Mouse (Mus musculus) regulatory T cell (primary cell): Measurements from ENCODE around the gene Fcer1g.

Experiments used
- in situ Hi-C: fragments of 300-600 bp; cut with MboI, MseI; formaldehyde crosslinking; loops from one replicate; pipeline ENCODE4 v1.15.1; 2025; ENCODE audit warnings: high pct_unique_total_duplicates

The Fcer1g gene

DNA sequence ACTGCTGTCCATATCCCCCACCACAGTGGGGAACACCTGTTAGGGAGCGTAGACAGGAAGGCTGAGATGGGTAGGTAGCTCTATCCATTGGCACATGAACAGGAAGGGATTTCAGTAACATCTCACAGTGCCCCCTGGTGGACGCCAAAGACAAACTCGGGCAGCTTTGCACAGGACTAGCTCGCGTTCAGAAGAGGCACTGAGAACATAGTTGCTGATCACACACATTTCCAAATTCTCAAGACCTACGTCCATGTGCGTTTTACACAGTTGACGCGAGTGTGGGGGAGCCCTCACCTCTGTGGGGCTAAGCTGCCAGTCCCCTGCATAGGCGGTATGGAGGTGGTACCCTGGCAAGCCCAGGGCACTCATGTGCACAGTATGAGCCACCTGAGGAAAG is 13.3 kb downstream of the Fcer1g start:
- in situ Hi-C loops = loop anchor here (5.0 kb wide), 1 partner anchor 99 kb away; no protein-coding TSS in a partner anchor

DNA sequence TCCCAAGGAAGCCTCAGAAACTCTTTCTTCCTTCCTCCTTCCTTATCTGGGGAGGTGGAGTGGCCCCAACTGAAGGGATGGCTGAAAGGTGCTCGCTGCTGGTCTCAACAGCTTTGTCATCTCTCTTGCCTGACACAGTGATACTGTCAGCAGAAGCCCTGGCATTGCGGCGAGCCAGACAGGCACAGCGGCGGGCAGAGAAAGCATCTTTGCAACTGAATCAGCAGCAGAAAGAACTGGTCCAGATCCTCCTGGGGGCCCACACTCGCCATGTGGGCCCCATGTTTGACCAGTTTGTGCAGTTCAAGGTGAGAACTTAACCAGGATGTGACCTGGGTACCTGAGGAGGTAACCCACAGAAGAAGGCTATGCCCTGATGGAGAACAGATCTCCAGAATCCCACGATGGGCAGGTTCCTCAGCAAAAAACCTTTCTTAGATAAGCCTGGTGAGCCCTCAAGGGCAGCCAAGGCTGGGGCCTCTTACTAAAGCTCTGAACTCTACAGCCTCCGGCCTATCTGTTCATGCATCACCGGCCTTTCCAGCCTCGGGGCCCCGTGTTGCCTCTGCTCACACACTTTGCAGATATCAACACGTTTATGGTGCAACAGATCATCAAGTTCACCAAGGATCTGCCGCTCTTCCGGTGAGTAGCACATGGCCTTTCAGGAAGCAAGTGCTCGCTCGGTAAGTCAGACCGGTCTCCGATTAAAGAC is 17.8 kb downstream of the Fcer1g start:
- in situ Hi-C loops = no loop called here

DNA sequence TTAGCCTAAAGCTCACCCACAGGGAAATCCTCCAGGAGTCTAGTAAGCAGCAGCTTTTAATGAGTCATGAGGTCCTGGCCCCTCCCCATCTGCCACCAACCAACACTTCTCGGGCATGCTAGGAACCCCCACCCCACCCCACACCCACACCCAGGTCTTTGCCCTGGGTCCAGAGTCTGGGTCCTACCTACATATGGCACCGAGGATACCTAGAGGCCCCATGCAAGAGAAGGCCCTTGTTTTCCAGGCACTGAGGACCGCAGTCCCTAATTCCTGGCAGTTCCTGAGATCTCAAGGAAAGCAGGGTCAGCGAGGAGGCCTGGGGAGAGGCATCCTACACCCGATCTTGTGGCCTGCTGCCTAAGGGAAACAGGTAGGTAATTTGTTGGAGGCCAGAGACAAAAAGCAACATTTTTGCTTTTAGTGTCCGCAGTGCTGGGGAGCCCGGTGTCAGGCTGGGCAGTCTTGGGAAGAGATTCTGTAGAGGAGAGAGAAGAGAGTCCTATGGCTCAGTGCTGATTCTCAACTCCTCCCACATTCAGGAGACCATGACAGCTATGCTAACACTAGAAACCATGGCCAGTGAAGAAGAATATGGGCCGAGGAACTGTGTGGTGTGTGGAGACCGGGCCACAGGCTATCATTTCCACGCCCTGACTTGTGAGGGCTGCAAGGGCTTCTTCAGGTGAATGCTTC is 20.2 kb downstream of the Fcer1g start, which contains the start of gene Nr1i3:
TSS of gene Nr1i3 (plus strand) at position 170 of the 696 bp plus-strand sequence.
- in situ Hi-C loops = loop anchor here (5.0 kb wide), 1 partner anchor 42 kb away; no protein-coding TSS in a partner anchor

DNA sequence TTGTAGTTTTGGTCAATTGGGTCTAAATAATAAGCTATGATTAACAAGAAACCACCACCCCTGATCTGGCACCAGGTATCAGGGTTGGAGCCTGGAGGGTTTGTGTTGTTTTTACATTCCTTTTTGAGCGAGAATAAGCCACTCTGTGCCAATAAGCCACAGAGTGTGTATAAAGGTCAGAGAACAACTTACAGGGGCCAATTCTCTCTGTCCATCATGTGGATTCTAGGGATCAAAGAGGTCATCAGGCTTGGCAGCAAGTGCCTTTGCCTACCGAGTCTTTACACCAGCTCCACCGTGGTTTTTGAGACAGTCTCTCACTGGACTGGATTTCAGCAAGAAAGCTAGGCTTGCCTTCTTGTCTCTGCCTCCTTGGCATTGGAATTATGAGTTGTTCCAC is 21.3 kb downstream of the Fcer1g start:
- in situ Hi-C loops = loop anchor here (5.0 kb wide), 1 partner anchor 41 kb away; no protein-coding TSS in a partner anchor

DNA sequence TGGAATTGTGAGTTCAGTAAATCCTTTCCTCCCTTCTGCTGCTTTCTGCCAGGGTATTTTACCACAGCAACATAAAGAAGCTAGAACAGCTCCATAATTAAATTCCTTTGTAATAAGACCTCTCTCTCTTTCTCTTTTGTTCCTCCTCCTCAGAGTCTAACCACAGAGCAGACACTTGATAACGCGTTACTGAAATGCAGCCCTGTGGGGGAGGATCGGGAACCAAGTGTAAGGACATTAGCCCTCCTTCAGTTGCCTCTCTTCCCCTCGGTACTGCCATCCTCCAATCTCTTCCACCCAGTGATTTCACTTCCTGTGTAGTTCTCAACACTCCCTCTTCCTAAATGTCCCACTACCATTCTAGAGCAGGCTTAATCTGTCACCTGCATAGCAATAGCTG is 24.8 kb downstream of the Fcer1g start:
- in situ Hi-C loops = loop anchor here (10.0 kb wide), 1 partner anchor 1255 kb away; no protein-coding TSS in a partner anchor

DNA sequence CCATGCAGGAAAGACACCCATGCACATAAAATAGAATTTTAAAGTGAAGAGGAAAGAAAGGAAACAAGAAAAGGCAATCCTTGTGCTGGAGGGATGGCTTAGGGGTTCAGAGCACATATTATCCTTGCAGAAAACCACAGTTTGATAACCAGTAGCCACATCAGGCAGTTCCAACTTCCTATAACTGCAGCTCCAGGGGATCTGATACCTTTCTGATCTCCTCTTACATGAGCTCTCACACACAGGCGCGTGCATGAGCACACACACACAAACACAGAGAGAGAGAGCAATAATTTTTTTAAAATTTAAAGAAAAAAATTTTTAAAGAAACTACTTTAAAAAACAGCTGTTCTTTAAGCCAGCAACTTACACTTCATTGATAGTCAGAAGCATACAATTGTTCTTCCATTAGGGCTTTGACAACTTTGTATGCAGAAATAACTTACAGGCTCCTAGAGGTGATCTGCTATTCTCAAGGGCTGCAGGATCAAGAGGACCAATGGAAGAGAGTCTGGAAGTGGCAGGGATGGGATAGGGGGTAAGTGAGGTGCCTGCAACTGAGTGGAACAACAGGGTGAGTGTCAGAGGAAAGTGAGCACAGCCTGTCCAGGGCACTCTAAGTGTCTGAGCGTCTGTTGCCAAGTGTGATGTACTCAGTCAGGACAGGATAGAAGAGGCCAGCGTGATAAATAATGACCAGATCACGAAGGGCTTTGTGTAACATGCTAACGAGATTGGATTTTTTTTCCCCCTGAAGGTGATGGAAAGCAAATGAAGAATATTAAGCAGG is 28.3 kb downstream of the Fcer1g start:
- in situ Hi-C loops = loop anchor here (10.0 kb wide), 1 partner anchor 1251 kb away; no protein-coding TSS in a partner anchor

DNA sequence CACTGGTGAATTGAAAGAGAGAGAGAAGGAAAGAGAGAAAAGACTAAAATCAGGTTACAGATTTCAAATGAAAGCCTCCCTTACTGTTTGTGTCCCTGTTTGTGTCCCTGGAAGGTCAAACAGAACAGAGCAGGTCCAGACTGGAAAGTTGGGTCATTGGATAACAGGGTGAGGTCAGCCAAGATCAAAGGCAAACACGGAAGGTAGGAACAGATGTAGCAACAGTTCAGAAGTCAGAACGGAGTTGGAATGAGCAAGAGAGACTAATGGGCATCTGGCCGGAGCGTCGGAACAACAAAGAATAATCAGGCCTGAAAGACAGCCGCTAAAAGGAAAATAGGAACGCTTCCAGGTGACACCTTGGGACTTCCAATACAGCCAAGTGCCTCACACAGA is 29.9 kb downstream of the Fcer1g start:
- in situ Hi-C loops = loop anchor here (10.0 kb wide), 1 partner anchor 1249 kb away; no protein-coding TSS in a partner anchor

DNA sequence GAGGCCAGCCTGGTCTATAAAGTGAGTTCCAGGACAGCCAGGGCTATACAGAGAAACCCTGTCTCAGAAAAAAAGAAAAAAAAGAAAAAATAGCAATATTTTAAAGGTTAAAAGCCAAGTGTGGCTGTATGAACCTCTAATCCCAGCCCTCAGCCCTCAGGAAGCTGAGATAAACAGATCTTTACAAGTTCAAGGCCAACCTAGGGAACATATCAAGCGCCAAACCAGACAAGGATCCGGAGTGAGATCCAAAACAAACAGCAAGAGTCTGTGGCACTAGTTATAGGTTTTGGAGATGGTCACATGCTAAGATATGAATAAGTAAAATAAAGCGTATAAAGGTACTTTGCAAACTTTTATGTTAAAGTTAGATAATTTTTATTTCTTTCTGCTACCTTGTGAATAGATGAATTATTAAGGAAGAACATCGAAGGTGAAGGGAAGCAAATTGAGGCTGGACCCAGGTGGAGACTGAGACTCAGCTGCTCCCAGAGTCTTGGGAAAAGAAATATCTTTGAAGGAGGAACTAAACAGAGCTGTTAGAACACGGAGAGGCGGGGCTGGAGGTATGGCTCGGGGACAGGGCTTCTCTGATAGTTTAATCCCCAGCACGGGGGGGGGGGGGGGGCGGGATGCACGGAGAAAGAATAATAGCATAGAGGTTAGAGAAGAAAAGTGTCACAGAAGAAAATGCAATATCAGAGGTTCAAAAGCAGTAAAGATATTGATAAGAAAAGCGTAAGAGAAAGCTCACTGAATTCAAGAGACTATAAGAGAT is 30.5 kb downstream of the Fcer1g start:
- in situ Hi-C loops = loop anchor here (10.0 kb wide), 1 partner anchor 1249 kb away; no protein-coding TSS in a partner anchor

DNA sequence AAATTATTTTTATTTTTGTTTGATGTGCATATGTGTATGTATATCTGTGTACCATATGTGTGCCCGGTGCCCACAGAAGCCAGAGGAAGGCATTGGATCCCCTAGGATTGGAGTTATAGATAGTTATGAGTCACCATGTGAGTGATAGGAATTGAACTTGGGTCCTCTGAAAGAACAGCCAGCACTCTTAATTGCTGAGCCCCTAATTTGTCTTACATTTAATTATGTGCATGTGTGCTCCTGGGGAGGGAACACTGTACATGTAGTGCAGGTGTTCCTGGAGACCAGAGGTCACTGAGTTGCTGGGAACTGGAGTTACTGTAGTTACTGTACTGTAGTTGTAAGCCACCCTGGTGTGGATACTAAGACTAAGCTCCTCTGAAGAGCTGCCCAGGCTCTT is 33.4 kb downstream of the Fcer1g start:
- in situ Hi-C loops = loop anchor here (10.0 kb wide), 1 partner anchor 1246 kb away; no protein-coding TSS in a partner anchor

DNA sequence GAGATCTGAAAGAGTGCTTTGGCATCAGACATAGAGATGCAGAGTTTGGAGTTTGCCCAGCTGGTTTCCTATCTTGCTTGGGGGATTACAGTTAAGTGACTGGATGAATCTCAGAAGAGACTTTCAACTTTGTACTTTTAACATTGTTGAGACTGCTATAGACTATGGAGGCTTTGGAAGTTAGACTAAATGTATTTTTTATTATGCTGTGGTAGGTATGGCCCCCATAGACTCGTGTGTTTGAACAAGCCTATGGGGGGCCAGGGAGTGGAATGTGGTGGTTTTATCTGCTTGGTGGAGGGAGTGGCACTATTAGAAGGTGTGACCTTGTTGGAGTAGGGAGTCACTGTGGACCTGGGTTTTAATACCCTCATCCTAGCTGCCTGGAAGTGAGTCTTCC is 34.6 kb downstream of the Fcer1g start:
- in situ Hi-C loops = no loop called here

DNA sequence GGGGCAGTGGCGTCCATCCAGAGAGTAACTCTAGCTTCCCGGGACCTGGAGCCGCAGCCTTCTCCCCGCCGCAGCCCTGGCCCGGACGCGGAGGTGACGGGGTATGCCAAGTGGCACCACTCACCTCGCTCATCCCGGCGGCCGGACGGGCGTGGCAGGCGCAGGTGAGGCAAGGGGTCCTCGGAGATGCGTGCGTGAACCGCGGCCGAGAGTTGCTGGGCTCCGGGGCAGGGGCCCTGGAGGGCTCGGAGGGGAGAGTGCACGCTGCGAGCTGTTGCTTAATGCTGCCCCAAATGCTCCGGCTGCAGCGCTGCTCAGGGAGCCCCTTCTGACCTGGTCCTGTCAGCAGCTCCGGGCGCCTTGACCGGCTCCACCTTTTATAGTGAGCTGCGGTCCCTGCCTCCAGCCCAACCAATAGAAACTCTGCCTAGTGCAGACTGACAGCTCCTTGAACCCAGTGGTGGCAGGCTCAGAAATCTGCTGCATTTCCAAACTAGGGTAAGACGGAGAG is 38.2 kb downstream of the Fcer1g start, which contains the start of gene Pcp4l1:
TSS of gene Pcp4l1 (minus strand) at position 382 of the 511 bp plus-strand sequence.
- in situ Hi-C loops = no loop called here

DNA sequence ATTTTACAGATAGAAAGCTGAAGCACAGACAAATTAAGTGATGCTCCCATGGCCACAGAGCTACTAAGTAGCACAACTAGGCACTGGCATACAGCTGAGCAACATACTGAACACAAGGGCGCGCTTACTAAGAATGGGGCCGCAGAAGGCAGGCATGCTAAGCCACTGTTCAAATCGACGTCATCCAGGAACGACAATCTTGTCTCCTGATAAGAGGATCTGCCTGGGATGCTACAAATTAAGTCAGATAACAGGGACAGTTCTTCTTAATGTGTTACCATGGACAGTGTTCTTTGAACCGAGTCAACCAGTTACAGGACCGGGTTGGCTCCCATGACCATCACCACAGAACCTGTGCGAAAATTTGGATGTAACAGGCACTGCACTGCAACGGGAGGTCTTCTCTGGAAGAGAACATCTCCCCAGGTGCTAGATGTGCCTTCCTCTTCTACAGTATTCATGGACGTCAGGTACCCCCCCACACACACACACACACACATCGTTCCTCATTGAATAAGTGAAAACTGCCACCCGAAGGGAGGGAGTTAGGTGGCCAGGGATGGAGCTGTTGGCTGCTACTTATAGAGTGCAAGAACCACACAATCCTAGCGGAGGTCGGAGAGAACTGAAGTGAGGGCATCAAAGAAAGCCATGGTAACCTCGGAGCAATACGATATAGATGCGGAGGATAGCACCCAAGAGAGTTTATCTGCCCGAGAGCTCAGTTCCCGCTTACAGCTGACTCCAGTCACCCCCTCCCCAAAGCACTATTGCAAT is 38.9 kb downstream of the Fcer1g start:
- in situ Hi-C loops = no loop called here

DNA sequence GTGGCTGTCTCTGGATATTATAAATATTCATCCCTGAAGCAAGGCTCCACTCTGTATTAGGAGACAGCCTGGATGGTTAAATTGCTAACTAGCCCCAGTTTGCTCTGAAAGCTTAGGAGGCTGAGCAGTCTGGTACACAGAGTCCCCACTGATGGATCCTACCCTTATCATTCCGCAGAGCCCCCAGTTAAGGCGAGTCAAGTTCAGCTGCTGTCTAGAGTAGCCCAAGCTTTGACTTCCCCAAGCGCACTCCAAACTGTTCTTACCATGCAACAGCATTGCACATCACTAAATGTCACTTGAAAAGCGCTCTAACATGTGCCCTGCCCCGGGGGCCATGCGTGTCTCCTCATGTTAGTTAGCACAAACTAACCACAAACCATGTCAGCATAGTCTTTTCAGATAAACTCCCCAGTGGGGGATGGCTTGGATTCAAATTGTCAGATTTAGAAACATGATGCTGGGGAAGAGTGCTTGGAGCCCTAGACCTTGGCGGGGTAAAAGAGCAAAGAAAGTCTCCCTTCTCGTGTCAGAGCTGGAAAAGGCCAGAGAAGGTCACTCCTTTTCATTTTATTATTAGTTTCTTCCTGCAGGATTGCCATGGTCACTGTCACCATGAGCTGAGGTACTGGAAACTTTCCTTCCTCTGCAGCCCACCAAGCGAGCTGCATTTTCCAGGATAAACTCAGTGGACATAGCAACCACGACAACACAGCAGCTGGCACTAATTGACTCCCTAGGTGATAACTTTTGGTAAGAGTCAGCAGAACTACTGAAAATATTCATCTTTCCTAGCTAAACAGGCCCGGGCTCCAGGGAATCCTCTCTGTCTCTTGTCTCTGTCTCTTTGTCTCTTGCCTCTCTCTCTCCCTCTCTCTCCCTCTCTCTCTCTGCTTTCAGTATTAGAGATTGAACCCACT is 40.0 kb downstream of the Fcer1g start:
- in situ Hi-C loops = no loop called here

DNA sequence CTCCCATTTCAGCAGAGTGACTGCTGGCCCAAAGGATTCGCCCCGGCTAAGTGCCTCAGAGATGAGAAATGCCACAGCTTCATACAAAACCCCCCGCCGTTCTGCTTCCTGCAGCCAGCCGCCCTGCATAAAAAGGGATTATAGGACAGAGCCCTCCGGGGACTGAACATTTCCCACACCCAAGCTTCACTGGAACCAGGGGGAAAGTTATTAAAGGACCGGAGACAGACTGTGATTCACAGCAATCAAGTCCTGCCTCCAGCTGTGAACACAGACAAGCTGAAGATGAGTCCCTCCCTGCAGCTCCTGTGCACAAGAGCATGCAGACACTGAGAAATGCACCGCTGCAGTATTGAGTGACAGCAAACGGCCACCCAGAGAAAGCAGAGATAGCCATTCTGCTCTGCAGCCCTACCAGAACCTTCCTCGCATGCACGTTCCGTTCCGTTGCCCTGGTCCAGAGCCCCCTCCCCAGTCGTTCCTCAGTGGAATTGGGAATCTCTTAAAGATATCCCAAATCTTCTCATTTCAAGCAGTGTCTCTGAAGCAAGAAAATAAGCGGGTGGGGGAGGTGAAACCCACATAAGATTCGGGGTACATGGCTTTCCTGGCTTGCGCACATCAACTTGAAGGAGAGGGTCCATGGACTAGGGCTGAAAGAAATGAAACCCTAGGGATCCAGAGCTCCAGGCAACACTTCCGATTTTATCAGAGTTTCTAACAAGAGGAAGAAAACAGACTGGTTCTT is 40.9 kb downstream of the Fcer1g start:
- in situ Hi-C loops = no loop called here

DNA sequence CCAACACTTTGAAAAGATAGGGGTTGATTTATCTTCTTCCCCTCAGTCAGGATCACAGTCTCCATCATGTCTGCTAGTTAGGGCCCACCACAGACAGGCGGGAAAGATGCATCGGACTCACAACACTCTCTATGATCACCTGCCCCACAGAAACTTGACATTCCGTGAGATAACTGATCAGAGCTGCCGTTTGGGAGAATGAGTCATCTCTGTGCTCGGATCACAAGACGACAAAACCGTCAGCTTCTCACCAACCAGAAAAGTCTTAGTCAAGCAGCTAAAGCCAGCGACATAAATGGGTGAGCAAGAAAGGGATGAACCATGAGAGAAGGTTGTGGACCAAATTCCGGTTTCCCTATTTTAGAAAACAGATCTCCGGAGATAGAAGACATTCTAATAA is 41.9 kb downstream of the Fcer1g start:
- in situ Hi-C loops = no loop called here

DNA sequence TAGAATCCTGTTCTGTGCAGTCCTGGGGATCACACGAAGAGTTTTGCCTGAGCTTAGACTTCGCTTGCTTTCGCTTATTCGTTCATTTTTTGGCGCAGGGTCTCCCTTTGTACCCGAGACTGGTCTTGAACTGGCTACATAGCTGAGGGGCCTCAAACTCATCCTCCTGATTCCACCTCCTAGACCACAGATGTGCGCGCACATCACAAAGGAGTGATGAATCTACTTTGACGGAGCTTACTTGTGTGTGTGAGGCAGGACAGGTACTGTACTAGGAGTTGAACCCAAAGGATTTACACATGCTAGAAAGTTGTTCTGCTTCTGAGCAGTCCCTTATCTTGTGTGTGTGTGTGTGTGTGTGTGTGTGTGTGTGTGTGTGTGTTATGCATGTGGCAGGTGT is 43.3 kb downstream of the Fcer1g start:
- in situ Hi-C loops = no loop called here

DNA sequence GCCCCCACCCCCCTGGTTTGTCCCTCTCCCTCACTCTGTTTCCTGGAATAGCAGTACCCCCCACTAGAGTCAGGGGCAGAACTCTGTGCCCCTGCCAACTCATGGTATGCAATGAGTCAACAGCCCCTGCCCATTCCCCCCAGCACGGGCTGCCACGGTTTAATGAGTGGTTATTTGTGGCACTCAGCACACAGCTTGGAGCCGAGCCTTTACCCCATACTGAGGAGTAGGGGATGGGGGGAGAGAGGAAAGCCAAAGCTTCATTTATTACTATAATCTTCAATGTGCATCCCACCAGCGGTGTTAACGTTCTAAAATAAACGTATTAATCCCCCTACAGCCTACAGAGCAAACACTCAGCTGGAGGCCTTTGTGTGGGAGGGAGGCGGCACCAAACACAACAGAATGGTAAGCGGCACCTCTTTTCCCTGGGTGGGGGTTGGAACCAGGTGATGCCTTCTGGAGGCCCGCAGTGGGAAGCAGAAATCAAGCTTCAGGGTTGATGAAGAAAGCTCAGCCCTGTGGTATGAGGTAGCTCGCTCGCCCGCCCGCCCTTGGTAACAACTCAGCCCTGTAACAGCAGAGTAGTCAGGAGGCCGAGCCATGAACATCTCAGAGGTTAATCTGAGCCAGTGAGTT is 44.6 kb downstream of the Fcer1g start:
- in situ Hi-C loops = no loop called here

DNA sequence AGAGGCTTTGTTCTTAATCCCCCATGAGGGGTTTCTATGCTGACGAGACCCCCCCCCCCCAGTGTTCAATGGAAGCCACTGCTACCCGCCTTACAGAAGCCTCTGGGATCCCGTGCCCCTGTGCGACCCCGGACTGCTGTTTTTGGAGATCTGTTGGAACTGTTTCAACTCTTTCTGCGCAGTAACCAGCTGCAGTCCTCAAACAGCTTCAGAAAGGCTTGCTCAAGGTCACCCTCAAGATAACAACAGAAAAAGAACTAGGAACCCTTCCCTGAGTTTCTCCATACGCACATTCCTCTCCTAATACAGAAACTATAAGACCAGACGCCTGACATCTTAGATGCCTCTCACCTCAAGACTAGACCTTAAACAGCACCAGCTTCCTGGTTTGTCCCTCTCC is 45.1 kb downstream of the Fcer1g start:
- in situ Hi-C loops = no loop called here
